Mouse (Mus musculus): ENCODE results near the gene Dis3l2.

DNA sequence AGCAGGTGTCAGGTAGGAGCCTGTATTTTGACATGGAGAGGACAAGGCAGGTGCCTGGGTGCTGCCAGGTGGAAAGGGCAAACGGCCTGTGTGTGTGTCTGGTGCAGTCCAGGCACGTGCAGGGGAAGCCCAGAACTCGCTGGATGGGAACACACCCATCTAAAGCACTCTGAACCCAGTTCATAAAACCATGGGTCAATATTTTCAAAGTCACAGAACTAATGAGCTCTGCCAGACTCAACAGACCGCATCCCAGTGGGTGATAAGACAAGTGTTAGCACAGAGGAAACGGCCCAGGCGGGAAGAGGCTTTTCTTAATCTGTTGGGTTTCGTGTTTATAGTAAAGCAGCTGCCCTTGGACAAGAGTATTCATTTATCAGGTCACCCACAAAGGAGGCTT is 328.9 kb downstream of the Dis3l2 start:
- TF ChIP-seq CTCF (IDR thresholded peaks at IDR 0.05; ENCODE audit: low read depth, low read length) = no peak
- no peak for TF ChIP-seq TAL1 (conservative IDR thresholded peaks at IDR 0.05; ENCODE audit: low read depth, low read length)
- no peak for TF ChIP-seq GATA1 (IDR thresholded peaks at IDR 0.05; ENCODE audit: borderline replicate concordance, low read length)
- TF ChIP-seq GATA2 (IDR thresholded peaks at IDR 0.05; ENCODE audit: borderline replicate concordance, low read depth, low read length) = no peak
- no peak for TF ChIP-seq POLR2AphosphoS5 (IDR thresholded peaks at IDR 0.05; ENCODE audit: insufficient replicate concordance, low read depth, low read length)

Measured in G1E (cell line).